Comparison of ENCODE assay signal across 19 mouse cellular contexts in genomic region chr8:11896022-11896662, GRCm38 (mm10). TPM values are rescaled to one million over a fixed set of nuclear protein-coding genes. Genes with fewer than 3 reads are reported as not detected.
DNase-seq lines count a peak whose midpoint lies in the region; ATAC-seq and TF ChIP-seq lines count a peak whose summit lies in the region.
"Had no signal": no experiment of that assay in that cellular context is flagged by ENCODE, and none has a peak within 500 bp of the region (broad histone marks: within the 10 kb centered on the region; RNA-seq: fewer than 3 reads in every experiment).

No protein-coding gene starts in this region.

- H3K9me3 ChIP-seq in midbrain, embryonic 10.5 days (replicated peaks): no peaks in the 10 kb centered on the region
- no peaks in the 10 kb centered on the region for H3K9me3 ChIP-seq in midbrain, postnatal 0 days (ENCODE audit: low read length)
- H3K9me3 ChIP-seq in forebrain, embryonic 12.5 days: no peaks in the 10 kb centered on the region
- H3K9me3 ChIP-seq in hindbrain, embryonic 13.5 days: no peaks in the 10 kb centered on the region
- no peaks in the 10 kb centered on the region for H3K9me3 ChIP-seq in neural tube, embryonic 13.5 days
- H3K9me3 ChIP-seq: G1E; heart, embryonic 10.5 days; limb, embryonic 13.5 days had no signal

- TF ChIP-seq CTCF in midbrain, postnatal 0 days (IDR thresholded peaks at IDR 0.05): no peak

- no peaks in the 10 kb centered on the region for H3K36me3 ChIP-seq in midbrain, embryonic 10.5 days
- H3K36me3 ChIP-seq in midbrain, postnatal 0 days (ENCODE audit: insufficient read depth, low read length): no peaks in the 10 kb centered on the region
- H3K36me3 ChIP-seq in forebrain, embryonic 12.5 days (replicated peaks): no peaks in the 10 kb centered on the region
- H3K36me3 ChIP-seq in hindbrain, embryonic 13.5 days: no peaks in the 10 kb centered on the region
- H3K36me3 ChIP-seq in neural tube, embryonic 13.5 days: no peaks in the 10 kb centered on the region
- H3K36me3 ChIP-seq: G1E; heart, embryonic 10.5 days; limb, embryonic 13.5 days had no signal

- H3K4me1 ChIP-seq in midbrain, embryonic 10.5 days: peaks cover 15% of the 10 kb centered on the region
- no peaks in the 10 kb centered on the region for H3K4me1 ChIP-seq in midbrain, postnatal 0 days (ENCODE audit: insufficient read depth, low read length)
- peaks cover 15% of the 10 kb centered on the region for H3K4me1 ChIP-seq in forebrain, embryonic 12.5 days
- peaks cover 21% of the 10 kb centered on the region for H3K4me1 ChIP-seq in hindbrain, embryonic 13.5 days (replicated peaks)
- H3K4me1 ChIP-seq in neural tube, embryonic 13.5 days (replicated peaks): peaks cover 13% of the 10 kb centered on the region
- H3K4me1 ChIP-seq: heart, embryonic 10.5 days; limb, embryonic 13.5 days had no signal

- no peak overlapping the region for H3K9ac ChIP-seq in midbrain, postnatal 0 days (replicated peaks; ENCODE audit: low read length, poor library complexity, severe bottlenecking)
- H3K9ac ChIP-seq in forebrain, embryonic 12.5 days: no peak overlapping the region
- H3K9ac ChIP-seq in hindbrain, embryonic 13.5 days: no peak overlapping the region
- H3K9ac ChIP-seq in neural tube, embryonic 13.5 days: no peak overlapping the region
- H3K9ac ChIP-seq: limb, embryonic 13.5 days had no signal

- WGBS in midbrain, embryonic 10.5 days: 82% methylated on average over 13 of the region's 13 CpGs
- WGBS in midbrain, postnatal 0 days: 63% methylated on average over 13 of the region's 13 CpGs
- 32% methylated on average over 13 of the region's 13 CpGs for WGBS in forebrain, embryonic 12.5 days
- 27% methylated on average over 13 of the region's 13 CpGs for WGBS in hindbrain, embryonic 13.5 days
- WGBS in neural tube, embryonic 13.5 days: 23% methylated on average over 13 of the region's 13 CpGs

- ATAC-seq in midbrain, postnatal 0 days (ENCODE audit: low FRiP score): no peak
- ATAC-seq in forebrain, embryonic 12.5 days (ENCODE audit: low FRiP score): peak; percentile 72; the same call in 1 of the 2 replicates
- ATAC-seq in hindbrain, embryonic 13.5 days (ENCODE audit: low FRiP score): peak; percentile 72
- ATAC-seq in neural tube, embryonic 13.5 days (ENCODE audit: low read depth): peak; percentile 71

- no peak for DNase-seq in midbrain, embryonic 10.5 days (ENCODE audit: low spot score)
- no peak for DNase-seq in midbrain, postnatal 0 days (ENCODE audit: low spot score)
- no peak for DNase-seq in gastrocnemius, adult 18-20 months (ENCODE audit: low spot score)
- DNase-seq in frontal cortex, postnatal 25 days (ENCODE audit: low spot score in 2 of 2): no peak
- DNase-seq in right cerebral cortex, postnatal 10 days (ENCODE audit: low spot score in 2 of 2): no peak
- DNase-seq: adrenal gland, postnatal 25 days; gastrocnemius, postnatal 10 days; kidney, adult 18-20 months; right cerebral cortex, postnatal 14 days; thymus, adult 2 months had no signal

- no peak overlapping the region for H3K4me2 ChIP-seq in midbrain, postnatal 0 days (ENCODE audit: low read depth, low read length, poor library complexity, severe bottlenecking)
- no peak overlapping the region for H3K4me2 ChIP-seq in forebrain, embryonic 12.5 days
- H3K4me2 ChIP-seq in hindbrain, embryonic 13.5 days: no peak overlapping the region
- H3K4me2 ChIP-seq in neural tube, embryonic 13.5 days: no peak overlapping the region
- H3K4me2 ChIP-seq: limb, embryonic 13.5 days had no signal

- no peak overlapping the region for H3K4me3 ChIP-seq in midbrain, embryonic 10.5 days
- no peak overlapping the region for H3K4me3 ChIP-seq in midbrain, postnatal 0 days (ENCODE audit: low read depth, low read length)
- H3K4me3 ChIP-seq in forebrain, embryonic 12.5 days (replicated peaks): no peak overlapping the region
- H3K4me3 ChIP-seq in hindbrain, embryonic 13.5 days: no peak overlapping the region
- H3K4me3 ChIP-seq in neural tube, embryonic 13.5 days: no peak overlapping the region
- H3K4me3 ChIP-seq: erythroblast, embryonic 14.5 days; heart, embryonic 10.5 days; left cerebral cortex, adult 2 months; limb, embryonic 13.5 days had no signal

- H3K27me3 ChIP-seq in midbrain, embryonic 10.5 days (ENCODE audit: low read depth, poor library complexity, severe bottlenecking): no peaks in the 10 kb centered on the region
- no peaks in the 10 kb centered on the region for H3K27me3 ChIP-seq in midbrain, postnatal 0 days (ENCODE audit: insufficient read depth, low read length)
- peaks cover 69% of the 10 kb centered on the region for H3K27me3 ChIP-seq in forebrain, embryonic 12.5 days
- H3K27me3 ChIP-seq in hindbrain, embryonic 13.5 days: peaks cover 39% of the 10 kb centered on the region
- peaks cover 37% of the 10 kb centered on the region for H3K27me3 ChIP-seq in neural tube, embryonic 13.5 days

- peak overlapping the region; percentile 42; the same call in 1 of the 2 replicates for H3K27ac ChIP-seq in midbrain, embryonic 10.5 days (replicated peaks)
- no peak overlapping the region for H3K27ac ChIP-seq in midbrain, postnatal 0 days (ENCODE audit: low read depth, low read length)
- H3K27ac ChIP-seq in forebrain, embryonic 12.5 days: peak overlapping the region; percentile 62
- peak overlapping the region; percentile 60; the same call in 1 of the 2 replicates for H3K27ac ChIP-seq in hindbrain, embryonic 13.5 days
- no peak overlapping the region; the same call in 1 of the 2 replicates for H3K27ac ChIP-seq in neural tube, embryonic 13.5 days (replicated peaks)
- H3K27ac ChIP-seq: heart, embryonic 10.5 days; left cerebral cortex, adult 2 months; limb, embryonic 13.5 days had no signal

RNA-seq across cellular contexts. Expression of gene Tex29, which starts 55.9 kb away (rescaled TPM):
- 0.20 TPM in 1 of 2 replicates, not detected in the other for polyA plus RNA-seq in midbrain, embryonic 10.5 days (2016; fragmentation: Nextera tagmentation; extraction: Ambion mirVana)
- not detected in 2 replicates for total RNA-seq in midbrain, postnatal 0 days (2014; rRNA removed)
- 0.43 TPM in 1 of 2 replicates, not detected in the other for polyA plus RNA-seq in midbrain, postnatal 0 days (2015; fragmentation: Nextera tagmentation; extraction: Ambion mirVana)
- 0.26 TPM in 1 of 2 replicates, not detected in the other for polyA plus RNA-seq in forebrain, embryonic 12.5 days (2016; fragmentation: Nextera tagmentation; extraction: Ambion mirVana)
- polyA plus RNA-seq in hindbrain, embryonic 13.5 days (2015; fragmentation: Nextera tagmentation; extraction: Ambion mirVana): 0.39 and 0.44 TPM in 2 replicates
- polyA plus RNA-seq in neural tube, embryonic 13.5 days (2015; fragmentation: Nextera tagmentation; extraction: Ambion mirVana): 0.43 TPM in 1 of 2 replicates, not detected in the other
- total RNA-seq in gastrocnemius, adult 18-20 months (2021): not detected
- total RNA-seq: adrenal gland, postnatal 25 days; G1E; gastrocnemius, postnatal 10 days had no signal
- polyA plus RNA-seq: erythroblast, embryonic 14.5 days; heart, embryonic 10.5 days; liver, embryonic 16.5 days; thymus, adult 2 months had no signal

Comparison
In these comparisons a context has a peak if more than half of its experiments do, and no peak if none do; other contexts are left out.
1. H3K27ac ChIP-seq: peak in midbrain, embryonic 10.5 days (single experiment), forebrain, embryonic 12.5 days (single experiment) and hindbrain, embryonic 13.5 days (single experiment); none in midbrain, postnatal 0 days (single experiment) and neural tube, embryonic 13.5 days (single experiment).